Mouse (Mus musculus) hindbrain, embryonic 15.5 days (tissue): ENCODE measurements at regions not wholly inside any gene's neighbourhood (a gene's known extent, or its start where the extent isn't known, plus 50 kb on each side); places are given as distances from the start of the nearest gene placed in this dataset.
A peak's percentile ranks its signal among the peaks of the same experiment; 100 is the strongest.
"Not testable (repeated sequence)": the region's sequence is repeated elsewhere in the genome, so short reads cannot be mapped to it uniquely, and the experiment has no call there.

Source experiments
- ATAC-seq: fragments of 200-750 bp; cut with Nextera tagmentation; 2 replicates; pipeline ENCODE4 v1.8.0; 2017; ENCODE audit warnings: low read depth, moderate number of reproducible peaks, moderate TSS enrichment; ENCODE audit not compliant: low FRiP score
- H3K27ac ChIP-seq: fragments of 300-500 bp; sonication (generic); replicated peaks from 2 replicates; pipeline ENCODE4 v1.5.1; 2015; ENCODE audit warnings: mild to moderate bottlenecking, inconsistent platforms
- H3K27me3 ChIP-seq: fragments of 300-500 bp; sonication (generic); 2 replicates; pipeline ENCODE4 v1.6.1; 2015; ENCODE audit warnings: control low read depth, inconsistent platforms
- H3K36me3 ChIP-seq: fragments of 300-500 bp; sonication (generic); 2 replicates; pipeline ENCODE4 v1.6.1; 2015; ENCODE audit warnings: control low read depth, inconsistent platforms
- H3K4me1 ChIP-seq: fragments of 300-500 bp; sonication (generic); replicated peaks from 2 replicates; pipeline ENCODE4 v1.6.1; 2015; ENCODE audit warnings: control low read depth, inconsistent platforms
- H3K4me2 ChIP-seq: fragments of 300-500 bp; sonication (generic); 2 replicates; pipeline ENCODE4 v1.6.1; 2015; ENCODE audit warnings: moderate library complexity, mild to moderate bottlenecking, inconsistent platforms
- H3K4me3 ChIP-seq: fragments of 300-500 bp; sonication (generic); 2 replicates; pipeline ENCODE4 v1.5.1; 2015; ENCODE audit warnings: mild to moderate bottlenecking, inconsistent platforms
- H3K9ac ChIP-seq: fragments of 300-500 bp; sonication (generic); 2 replicates; pipeline ENCODE4 v1.6.1; 2015; ENCODE audit warnings: inconsistent platforms
- H3K9me3 ChIP-seq: fragments of 300-500 bp; sonication (generic); 2 replicates; pipeline ENCODE4 v1.6.1; 2016; ENCODE audit warnings: control low read depth, inconsistent platforms
- WGBS: fragments of 180-500 bp; shearing (Covaris S2); methylation state at CpG from one replicate; pipeline ENCODE4 v1.1.7; 2015; 5-methylcytosine and 5-hydroxymethylcytosine counted together

DNA sequence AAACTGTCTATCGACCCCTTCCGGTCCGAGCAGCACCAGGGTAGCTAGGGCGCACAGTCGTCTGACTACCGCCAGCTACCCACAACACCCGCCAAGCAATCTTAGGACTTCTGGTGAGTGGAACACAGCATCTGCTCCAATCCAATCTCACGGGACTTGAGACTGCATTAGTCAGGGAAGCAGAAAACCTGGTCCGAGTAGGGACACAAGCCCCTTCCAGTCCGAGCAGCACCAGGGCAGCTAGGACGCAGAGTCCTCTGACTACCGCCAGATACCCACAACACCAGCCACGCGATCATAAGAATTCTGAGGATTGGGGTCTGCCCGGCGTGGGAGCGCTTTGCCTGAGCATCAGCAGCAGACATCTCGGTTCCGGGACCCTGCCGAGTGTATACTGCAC is 79.6 kb downstream of the Gm10715 start:
- not testable (repeated sequence) for H3K4me2 ChIP-seq, ATAC-seq, H3K4me1 ChIP-seq, H3K9ac ChIP-seq, H3K4me3 ChIP-seq, H3K27ac ChIP-seq, H3K36me3 ChIP-seq, H3K27me3 ChIP-seq
- 92% methylated on average over 20 of the region's 20 CpGs for WGBS
- peaks cover 29% of the 10 kb centered on the region; the same call in 1 of the 2 replicates for H3K9me3 ChIP-seq

DNA sequence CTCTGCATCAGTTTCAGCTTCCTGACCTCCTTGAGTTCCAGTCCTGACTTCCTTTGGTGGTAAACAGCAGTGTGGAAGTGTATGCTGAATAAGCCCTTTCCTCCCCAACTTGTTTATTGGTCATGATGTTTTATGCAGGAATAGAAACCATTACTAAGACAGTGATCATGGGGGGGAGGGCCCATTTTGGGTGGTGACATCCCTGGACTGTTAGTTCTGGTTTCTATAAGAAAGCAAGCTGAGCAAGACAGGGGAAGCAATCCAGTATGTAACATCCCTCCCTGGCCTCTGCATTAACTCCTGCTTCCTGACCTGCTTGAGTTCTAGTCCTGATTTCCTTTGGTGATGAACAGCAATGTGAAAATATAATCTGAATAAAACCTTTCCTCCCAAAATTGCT is 124.5 kb downstream of the Gm10715 start:
- Histone ChIP-seq H3K27me3 (no peaks in the 10 kb centered on the region), H3K4me2 (no peak overlapping the region), H3K4me1 (no peaks in the 10 kb centered on the region), H3K4me3 (no peak overlapping the region), H3K27ac (no peak overlapping the region), H3K9me3 (peaks cover 29% of the 10 kb centered on the region; the same call in 1 of the 2 replicates), H3K36me3 (no peaks in the 10 kb centered on the region), H3K9ac (no peak overlapping the region)
- no peak for ATAC-seq

- ATAC-seq = no peak
- Histone ChIP-seq H3K4me1 (no peaks in the 10 kb centered on the region), H3K27ac (no peak overlapping the region), H3K36me3 (no peaks in the 10 kb centered on the region), H3K27me3 (no peaks in the 10 kb centered on the region), H3K9ac (no peak overlapping the region), H3K4me2 (no peak overlapping the region), H3K9me3 (peaks cover 22% of the 10 kb centered on the region; the same call in 1 of the 2 replicates), H3K4me3 (no peak overlapping the region)
These were observed 147.7 kb downstream of the Gm10715 start for GRCm38 (mm10) chr9:3184343-3184742.

GRCm38 (mm10) chr9:3199151-3200018 is 135.6 kb upstream of the Alkbh8 start:
- Histone ChIP-seq H3K27ac (no peak overlapping the region), H3K27me3 (no peaks in the 10 kb centered on the region), H3K36me3 (no peaks in the 10 kb centered on the region), H3K4me1 (no peaks in the 10 kb centered on the region), H3K4me2 (no peak overlapping the region), H3K9ac (no peak overlapping the region), H3K4me3 (no peak overlapping the region), H3K9me3 (no peaks in the 10 kb centered on the region)
- WGBS = 34% methylated on average over 33 of the region's 33 CpGs
- ATAC-seq = no peak

DNA sequence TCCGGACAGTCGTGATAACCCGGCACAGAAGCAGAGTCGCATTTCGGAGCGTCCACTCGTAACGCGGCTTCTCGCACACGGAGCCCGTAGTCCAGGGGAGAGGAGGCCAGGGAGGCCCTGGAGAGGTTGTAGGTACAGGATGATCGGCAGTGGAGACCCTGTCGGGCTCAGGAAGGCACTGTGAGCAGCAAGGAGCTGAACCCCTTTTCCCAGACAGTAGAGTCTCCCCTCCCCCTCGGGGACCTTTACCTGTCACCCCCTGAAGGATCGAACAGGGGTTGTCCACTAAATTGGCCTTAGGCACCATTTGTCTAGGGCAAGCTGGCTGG is 135.0 kb upstream of the Alkbh8 start:
- not testable (repeated sequence) for H3K4me3 ChIP-seq, H3K4me2 ChIP-seq, H3K27me3 ChIP-seq, H3K9ac ChIP-seq, H3K36me3 ChIP-seq, H3K4me1 ChIP-seq, H3K9me3 ChIP-seq, ATAC-seq, H3K27ac ChIP-seq
- WGBS = 59% methylated on average over 16 of the region's 16 CpGs

- not testable (repeated sequence) for H3K9me3 ChIP-seq, ATAC-seq, H3K9ac ChIP-seq, H3K36me3 ChIP-seq, H3K4me3 ChIP-seq, H3K27me3 ChIP-seq, H3K4me1 ChIP-seq, H3K4me2 ChIP-seq, H3K27ac ChIP-seq
- WGBS = 100% methylated on average over 1 of the region's 1 CpGs
These were observed 126.8 kb upstream of the Alkbh8 start for GRCm38 (mm10) chr9:3208120-3208519.

DNA sequence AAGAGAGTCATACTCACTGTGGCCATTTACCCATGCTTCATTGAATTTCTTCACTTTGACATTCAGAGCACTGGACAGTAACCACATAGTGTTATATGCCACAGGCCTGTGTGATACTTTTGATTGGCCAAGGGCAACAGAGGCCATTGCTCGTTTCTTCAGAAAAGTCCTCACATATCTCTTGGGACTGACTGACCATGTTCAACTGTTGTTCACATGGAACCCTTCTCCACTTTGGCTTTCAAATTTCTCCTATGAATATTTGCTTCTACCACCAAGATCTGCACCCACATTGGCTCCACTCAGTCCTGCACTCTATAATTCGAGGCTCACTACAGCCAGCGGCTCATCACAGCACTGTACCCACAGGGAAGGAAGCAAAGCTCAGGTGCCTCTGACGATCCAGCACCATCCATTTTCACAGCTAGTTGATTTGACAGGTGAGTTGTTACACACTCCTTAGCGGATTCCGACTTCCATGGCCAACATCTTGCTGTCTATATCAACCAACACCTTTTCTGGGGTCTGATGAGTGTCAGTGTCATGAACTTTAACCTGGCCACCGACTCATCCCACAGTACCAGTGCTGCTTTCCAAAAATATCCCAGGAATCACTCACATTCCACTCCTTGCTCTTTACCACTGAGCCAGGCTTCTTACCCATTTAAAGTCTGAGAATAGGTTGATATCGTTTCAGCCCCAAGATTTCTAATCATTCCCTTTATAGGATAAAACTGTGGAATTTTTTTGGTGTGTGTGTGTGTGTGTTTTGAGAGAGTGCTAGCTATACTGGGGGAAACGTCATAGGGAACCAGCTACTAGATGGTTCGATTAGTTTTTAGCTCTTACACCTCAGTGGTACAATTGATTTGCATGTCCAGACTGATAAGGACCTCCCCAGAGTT is 76.3 kb upstream of the Alkbh8 start:
- Histone ChIP-seq H3K4me1 (no peaks in the 10 kb centered on the region), H3K27me3 (no peaks in the 10 kb centered on the region), H3K4me3 (no peak overlapping the region), H3K36me3 (no peaks in the 10 kb centered on the region), H3K4me2 (no peak overlapping the region), H3K9me3 (0 out of 2 replicates have a peak, but pooled peaks cover 8% of the 10 kb centered on the region), H3K9ac (no peak overlapping the region), H3K27ac (no peak overlapping the region)
- WGBS = 67% methylated on average over 10 of the region's 10 CpGs
- peak; percentile 100 for ATAC-seq

GRCm38 (mm10) chr9:3260181-3260580 is 74.8 kb upstream of the Alkbh8 start:
- 76% methylated on average over 5 of the region's 5 CpGs for WGBS
- H3K4me2 ChIP-seq = no peak overlapping the region
- H3K27me3 ChIP-seq = no peaks in the 10 kb centered on the region
- H3K9me3 ChIP-seq = no peaks in the 10 kb centered on the region
- no peaks in the 10 kb centered on the region for H3K36me3 ChIP-seq
- ATAC-seq = no peak
- no peaks in the 10 kb centered on the region for H3K4me1 ChIP-seq
- no peak overlapping the region for H3K4me3 ChIP-seq
- H3K27ac ChIP-seq = no peak overlapping the region
- H3K9ac ChIP-seq = no peak overlapping the region

DNA sequence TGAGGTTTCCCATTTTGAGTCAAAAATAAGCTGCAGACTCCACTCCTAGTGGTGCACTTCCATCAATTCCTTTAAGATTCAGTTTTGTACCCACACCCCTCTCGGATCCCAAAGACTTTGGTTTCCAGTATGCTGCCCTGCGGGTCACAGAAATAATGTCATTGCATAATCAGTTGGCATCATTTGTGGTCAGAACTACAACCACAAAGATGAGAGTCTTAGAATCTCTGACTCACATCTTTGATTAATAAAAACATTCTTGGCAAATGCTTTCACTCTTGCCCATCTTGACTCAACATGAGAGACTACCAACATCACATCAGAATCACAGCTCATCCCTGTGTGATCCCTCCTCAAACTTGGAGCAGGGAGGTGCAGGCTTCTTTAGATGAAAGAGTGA is 74.1 kb upstream of the Alkbh8 start:
- Histone ChIP-seq H3K36me3 (no peaks in the 10 kb centered on the region), H3K4me1 (no peaks in the 10 kb centered on the region), H3K27me3 (no peaks in the 10 kb centered on the region), H3K27ac (no peak overlapping the region), H3K9ac (no peak overlapping the region), H3K9me3 (no peaks in the 10 kb centered on the region), H3K4me3 (no peak overlapping the region), H3K4me2 (no peak overlapping the region)
- no peak for ATAC-seq
- 85% methylated on average over 2 of the region's 2 CpGs for WGBS

DNA sequence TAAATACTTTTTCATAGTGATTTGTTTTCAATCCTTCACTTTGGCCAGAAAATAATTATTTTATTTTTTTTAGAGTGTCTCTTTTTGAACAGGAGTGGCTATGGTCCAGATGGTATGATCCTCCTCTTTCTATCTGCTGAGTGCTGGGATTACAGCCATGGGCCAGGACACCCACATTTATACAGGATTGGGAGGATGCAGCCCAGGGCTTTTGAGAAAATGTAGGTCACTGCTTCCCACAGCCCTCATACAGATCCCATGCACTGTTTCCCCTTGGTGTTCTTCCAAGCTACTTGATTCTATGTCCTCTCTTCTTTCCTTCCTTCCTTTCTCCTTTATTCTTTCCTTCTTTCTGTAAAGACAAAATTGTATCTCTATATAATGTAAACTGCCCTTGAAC is 70.5 kb upstream of the Alkbh8 start:
- Histone ChIP-seq H3K27me3 (no peaks in the 10 kb centered on the region), H3K27ac (no peak overlapping the region), H3K4me3 (no peak overlapping the region), H3K9me3 (no peaks in the 10 kb centered on the region; the same call in 1 of the 2 replicates), H3K4me2 (no peak overlapping the region), H3K9ac (no peak overlapping the region), H3K36me3 (no peaks in the 10 kb centered on the region), H3K4me1 (no peaks in the 10 kb centered on the region)
- no peak for ATAC-seq

DNA sequence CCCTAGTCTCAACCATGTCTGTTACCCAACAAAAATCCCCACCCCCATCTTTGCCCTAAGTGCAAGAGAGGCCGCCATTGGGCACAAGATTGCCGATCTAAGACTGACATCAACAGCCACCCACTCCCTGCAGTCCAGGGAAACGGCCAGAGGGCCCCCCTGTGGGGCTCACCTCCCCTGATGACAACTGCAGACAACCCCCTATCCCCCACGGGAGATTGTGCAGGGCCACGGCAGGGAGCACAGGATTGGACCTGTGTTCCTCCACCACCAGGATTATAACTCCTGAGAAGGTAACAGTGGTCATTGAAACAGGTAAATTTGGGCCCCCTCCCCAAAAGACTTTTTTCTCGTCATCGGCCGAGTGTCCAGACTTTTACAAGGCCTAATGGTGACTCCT is 54.4 kb upstream of the Alkbh8 start:
- 85% methylated on average over 8 of the region's 8 CpGs for WGBS
- not testable (repeated sequence) for ATAC-seq, H3K4me3 ChIP-seq, H3K27me3 ChIP-seq, H3K36me3 ChIP-seq, H3K27ac ChIP-seq, H3K9ac ChIP-seq, H3K4me2 ChIP-seq, H3K9me3 ChIP-seq, H3K4me1 ChIP-seq

DNA sequence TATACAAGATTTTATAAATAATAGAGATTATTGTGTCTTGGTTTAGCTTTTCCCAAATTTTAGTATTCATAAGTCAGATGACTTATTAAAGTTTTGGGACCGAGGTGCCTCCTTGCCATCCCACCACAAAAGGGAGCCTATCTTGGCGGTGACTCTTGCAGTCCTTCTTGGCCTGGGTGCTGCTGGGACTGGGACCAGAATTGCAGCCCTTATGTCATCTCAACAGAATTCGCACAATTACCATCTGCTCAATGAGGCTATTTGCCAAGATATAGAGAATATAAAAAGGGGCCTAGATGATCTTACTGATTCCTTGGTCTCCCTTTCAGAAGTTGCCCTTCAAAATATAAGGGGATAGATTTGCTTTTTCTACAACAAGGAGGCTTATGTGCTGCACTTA is 53.0 kb upstream of the Alkbh8 start:
- H3K9me3 ChIP-seq, H3K27me3 ChIP-seq, H3K4me1 ChIP-seq, H3K4me3 ChIP-seq, H3K36me3 ChIP-seq, H3K4me2 ChIP-seq, H3K27ac ChIP-seq, H3K9ac ChIP-seq, ATAC-seq: not testable (repeated sequence)
- WGBS = 91% methylated on average over 3 of the region's 3 CpGs
